ENCODE assay signal across 7 mouse cellular contexts in genomic region chr7:80660619-80661018, GRCm38 (mm10). TPM values are rescaled to one million over a fixed set of nuclear protein-coding genes. Genes with fewer than 3 reads are reported as not detected.
DNase-seq lines count a peak whose midpoint lies in the region; ATAC-seq lines count a peak whose summit lies in the region.

No protein-coding gene starts in this region.

- peak; percentile 75 for ATAC-seq in neural tube, embryonic 13.5 days (ENCODE audit: low read depth)
- ATAC-seq in heart, embryonic 12.5 days (ENCODE audit: insufficient number of reproducible peaks, low FRiP score): no peak

- H3K4me2 ChIP-seq in neural tube, embryonic 13.5 days: no peak overlapping the region
- no peak overlapping the region for H3K4me2 ChIP-seq in heart, embryonic 12.5 days

- WGBS in neural tube, embryonic 13.5 days: 68% methylated on average over 4 of the region's 4 CpGs
- 77% methylated on average over 4 of the region's 4 CpGs for WGBS in heart, embryonic 12.5 days

- no peak for DNase-seq in neural tube, embryonic 10.5 days (ENCODE audit: extremely low spot score, low spot score)
- DNase-seq in cerebellum, adult 9-11 months: peak; percentile 95
- DNase-seq in left cerebral cortex, adult 18-20 months (ENCODE audit: low spot score in 2 of 2): peak; percentile 35 to 54
- peak; percentile 41 for DNase-seq in ovary, postnatal 10 days (ENCODE audit: low spot score)
- DNase-seq in embryo, embryonic 10.5 days (ENCODE audit: low spot score): no peak

- H3K9me3 ChIP-seq in neural tube, embryonic 13.5 days: no peaks in the 10 kb centered on the region
- no peaks in the 10 kb centered on the region for H3K9me3 ChIP-seq in heart, embryonic 12.5 days (replicated peaks)

- H3K27me3 ChIP-seq in neural tube, embryonic 13.5 days: no peaks in the 10 kb centered on the region
- no peaks in the 10 kb centered on the region for H3K27me3 ChIP-seq in heart, embryonic 12.5 days (replicated peaks)

- H3K9ac ChIP-seq in neural tube, embryonic 13.5 days: no peak overlapping the region
- H3K9ac ChIP-seq in heart, embryonic 12.5 days: no peak overlapping the region

- H3K4me3 ChIP-seq in neural tube, embryonic 13.5 days: no peak overlapping the region
- no peak overlapping the region for H3K4me3 ChIP-seq in heart, embryonic 12.5 days

- H3K36me3 ChIP-seq in neural tube, embryonic 13.5 days: 0 out of 2 replicates have a peak, but pooled peaks cover 2% of the 10 kb centered on the region
- H3K36me3 ChIP-seq in heart, embryonic 12.5 days: no peaks in the 10 kb centered on the region

- peaks cover 38% of the 10 kb centered on the region for H3K4me1 ChIP-seq in neural tube, embryonic 13.5 days (replicated peaks)
- peaks cover 52% of the 10 kb centered on the region for H3K4me1 ChIP-seq in heart, embryonic 12.5 days (replicated peaks)

- H3K27ac ChIP-seq in neural tube, embryonic 13.5 days (replicated peaks): peak overlapping the region; percentile 46
- H3K27ac ChIP-seq in heart, embryonic 12.5 days (ENCODE audit: poor library complexity, severe bottlenecking): peak overlapping the region; percentile 29; the same call in 1 of the 2 replicates

RNA-seq across cellular contexts. Expression of gene Crtc3, which starts 28.1 kb away (rescaled TPM):
- 17.3 and 18.6 TPM in 2 replicates for polyA plus RNA-seq in neural tube, embryonic 13.5 days (2015; fragmentation: Nextera tagmentation; extraction: Ambion mirVana)
- 16.7 and 16.9 TPM in 2 replicates for polyA plus RNA-seq in heart, embryonic 12.5 days (2016; fragmentation: Nextera tagmentation; extraction: Ambion mirVana)
- 10 to 100 TPM; 14.4 to 14.5 TPM for total RNA-seq in left cerebral cortex, adult 18-20 months (2021)

Comparison
In these comparisons a context has a peak if more than half of its experiments do, and no peak if none do; other contexts are left out.
1. DNase-seq: peak in cerebellum, adult 9-11 months (single experiment), left cerebral cortex, adult 18-20 months (2 of 2) and ovary, postnatal 10 days (single experiment); none in neural tube, embryonic 10.5 days (single experiment) and embryo, embryonic 10.5 days (single experiment).